Mouse (Mus musculus) embryo, embryonic 10.5 days (tissue): ENCODE data around the gene Tmbim7.
"Not testable (repeated sequence)": the region's sequence is repeated elsewhere in the genome, so short reads cannot be mapped to it uniquely, and the experiment has no call there.

Experiments used
- DNase-seq: peaks from one replicate; pipeline ENCODE4 v3.0.0-alpha.2; 2015; ENCODE audit warnings: low spot score

Gene Tmbim7

GRCm38 (mm10) chr5:3650881-3651280 is at the start of gene Tmbim7:
Gene Tmbim7, plus strand, starts transcription at chr5:3651181.
- DNase-seq, result no peak

- no peak for DNase-seq
These were observed 43.9 kb upstream of the Tmbim7 start for GRCm38 (mm10) chr5:3607114-3607513.

- no peak for DNase-seq
These were observed 41.7 kb upstream of the Tmbim7 start for GRCm38 (mm10) chr5:3609241-3609640.

GRCm38 (mm10) chr5:3611835-3612234 is 39.1 kb upstream of the Tmbim7 start:
- DNase-seq, result not testable (repeated sequence)

GRCm38 (mm10) chr5:3620486-3620885 is 30.5 kb upstream of the Tmbim7 start:
- no peak for DNase-seq

- no peak for DNase-seq
These were observed 20.9 kb upstream of the Tmbim7 start for GRCm38 (mm10) chr5:3630055-3630454.

- DNase-seq, result peak; percentile 15
These were observed 19.3 kb upstream of the Tmbim7 start for GRCm38 (mm10) chr5:3631512-3632271.

- DNase-seq, result no peak
These were observed 18.7 kb upstream of the Tmbim7 start for GRCm38 (mm10) chr5:3632285-3632684.

- no peak for DNase-seq
These were observed 17.7 kb upstream of the Tmbim7 start for GRCm38 (mm10) chr5:3633315-3633714.

GRCm38 (mm10) chr5:3633951-3634350 is 17.0 kb upstream of the Tmbim7 start:
- peak; percentile 21 for DNase-seq

GRCm38 (mm10) chr5:3635286-3635685 is 15.7 kb upstream of the Tmbim7 start:
- no peak for DNase-seq

- no peak for DNase-seq
These were observed 6.4 kb upstream of the Tmbim7 start for GRCm38 (mm10) chr5:3644621-3645020.

GRCm38 (mm10) chr5:3645326-3645725 is 5.7 kb upstream of the Tmbim7 start:
- no peak for DNase-seq

GRCm38 (mm10) chr5:3646539-3646938 is 4.4 kb upstream of the Tmbim7 start:
- no peak for DNase-seq

GRCm38 (mm10) chr5:3646991-3647707 is 3.8 kb upstream of the Tmbim7 start:
- DNase-seq, result peak; percentile 80

GRCm38 (mm10) chr5:3647708-3648121 is 3.3 kb upstream of the Tmbim7 start:
- DNase-seq, result peak; percentile 95

GRCm38 (mm10) chr5:3648206-3648848 is 2.7 kb upstream of the Tmbim7 start:
- DNase-seq, result peak; percentile 11

GRCm38 (mm10) chr5:3648849-3649210 is 2.2 kb upstream of the Tmbim7 start:
- DNase-seq, result no peak

- no peak for DNase-seq
These were observed 640 bp downstream of the Tmbim7 start for GRCm38 (mm10) chr5:3651621-3652020.

GRCm38 (mm10) chr5:3652903-3653575 is 2.1 kb downstream of the Tmbim7 start:
- not testable (repeated sequence) for DNase-seq

GRCm38 (mm10) chr5:3653801-3654200 is 2.8 kb downstream of the Tmbim7 start:
- DNase-seq, result no peak

- no peak for DNase-seq
These were observed 6.1 kb downstream of the Tmbim7 start, which contains the start of gene Gatad1 for GRCm38 (mm10) chr5:3657085-3657484. Gene Gatad1, minus strand, starts transcription at chr5:3657185.
